Mouse (Mus musculus): ENCODE results near the gene Dhx9.
"Not testable (repeated sequence)": the region's sequence is repeated elsewhere in the genome, so short reads cannot be mapped to it uniquely, and the experiment has no call there.

Dhx9 gene

DNA sequence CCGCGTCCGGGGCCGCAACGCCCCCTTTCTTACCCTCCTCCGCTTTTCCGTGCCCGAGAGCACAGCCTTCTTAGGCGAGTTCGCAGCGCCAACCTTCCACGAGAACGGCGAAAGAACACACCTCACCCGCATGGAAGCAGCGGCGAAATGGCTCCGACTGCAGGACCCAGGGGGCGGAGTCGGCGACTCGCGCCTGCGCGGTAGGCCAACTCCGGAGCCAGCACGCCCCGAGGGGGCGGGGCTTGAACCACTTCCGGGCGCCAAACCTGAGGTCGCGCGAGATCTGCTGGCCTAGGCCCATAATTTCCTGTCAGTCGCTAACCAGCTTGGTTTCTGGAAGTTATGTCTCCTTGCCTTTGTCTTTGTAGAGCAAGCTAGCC lies at the start of gene Dhx9:
TSS of gene Dhx9 (minus strand) at position 161 of the 380 bp plus-strand sequence.
- DNase-seq, result peak; percentile 98

DNA sequence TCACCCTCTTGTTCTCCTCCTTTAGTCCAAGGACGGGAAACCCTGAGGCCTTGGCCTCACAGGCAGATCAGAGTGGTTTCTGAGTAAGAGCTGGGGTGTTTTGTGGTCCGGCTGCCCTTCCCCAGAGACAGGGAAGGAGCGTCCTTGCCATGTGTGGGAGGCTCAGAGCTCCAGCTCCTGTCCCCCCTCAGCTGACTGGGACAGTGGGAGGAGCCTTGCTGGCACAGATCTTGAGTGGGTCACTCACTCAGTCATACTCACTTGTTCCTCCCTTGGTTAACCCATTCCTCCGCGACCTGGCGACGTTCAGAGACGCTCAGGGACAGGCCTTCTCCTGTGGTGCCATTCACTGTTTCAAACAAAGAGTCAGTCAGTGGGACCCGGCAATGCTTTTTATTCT lies 48.2 kb upstream of the Dhx9 start:
- no peak for DNase-seq

DNA sequence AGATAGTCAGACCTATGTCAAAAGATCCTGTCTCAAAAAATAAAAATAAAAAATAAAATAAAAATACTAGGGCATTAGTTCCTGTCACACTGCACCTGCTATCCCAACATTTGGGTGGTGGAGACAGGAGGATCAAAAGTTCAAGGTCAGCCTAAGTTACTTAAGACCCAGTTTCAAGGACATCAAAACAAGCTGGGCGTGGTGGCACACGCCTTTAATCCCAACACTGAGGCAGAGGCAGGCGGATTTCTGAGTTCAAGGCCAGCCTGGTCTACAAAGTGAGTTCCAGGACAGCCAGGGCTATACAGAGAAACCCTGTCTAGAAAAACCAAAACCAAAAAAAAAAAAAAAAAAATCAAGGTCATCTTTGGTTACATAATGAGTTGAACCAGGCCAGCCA lies 45.4 kb upstream of the Dhx9 start:
- not testable (repeated sequence) for DNase-seq

DNA sequence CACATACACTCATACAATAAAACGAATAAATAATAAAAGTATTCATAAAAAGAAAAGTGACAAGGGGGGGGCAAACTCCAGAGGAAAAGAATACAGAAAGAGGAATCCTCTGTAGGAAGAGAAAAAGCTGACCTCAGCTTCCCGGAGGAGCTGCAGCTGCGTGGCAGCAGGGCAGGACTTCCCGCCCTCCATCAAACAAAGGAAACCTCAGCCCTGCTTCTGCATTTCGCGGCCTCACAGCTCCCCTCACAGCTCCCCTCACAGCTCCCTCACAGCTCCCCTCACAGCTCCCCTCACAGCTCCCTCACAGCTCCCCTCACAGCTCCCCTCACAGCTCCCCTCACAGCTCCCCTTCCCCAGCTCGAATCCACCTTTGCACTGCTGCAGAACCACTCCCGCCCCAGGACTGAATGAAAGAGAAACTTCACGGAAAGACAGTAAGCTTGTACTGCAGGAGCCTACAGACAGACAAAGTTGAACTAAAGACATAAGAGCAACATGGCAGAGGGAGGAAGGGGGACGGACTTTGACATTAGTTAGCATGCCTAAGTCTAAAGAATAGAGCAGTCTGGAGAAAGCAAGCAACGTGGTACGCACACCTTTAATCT lies 44.9 kb upstream of the Dhx9 start:
- DNase-seq, result peak; percentile 35

DNA sequence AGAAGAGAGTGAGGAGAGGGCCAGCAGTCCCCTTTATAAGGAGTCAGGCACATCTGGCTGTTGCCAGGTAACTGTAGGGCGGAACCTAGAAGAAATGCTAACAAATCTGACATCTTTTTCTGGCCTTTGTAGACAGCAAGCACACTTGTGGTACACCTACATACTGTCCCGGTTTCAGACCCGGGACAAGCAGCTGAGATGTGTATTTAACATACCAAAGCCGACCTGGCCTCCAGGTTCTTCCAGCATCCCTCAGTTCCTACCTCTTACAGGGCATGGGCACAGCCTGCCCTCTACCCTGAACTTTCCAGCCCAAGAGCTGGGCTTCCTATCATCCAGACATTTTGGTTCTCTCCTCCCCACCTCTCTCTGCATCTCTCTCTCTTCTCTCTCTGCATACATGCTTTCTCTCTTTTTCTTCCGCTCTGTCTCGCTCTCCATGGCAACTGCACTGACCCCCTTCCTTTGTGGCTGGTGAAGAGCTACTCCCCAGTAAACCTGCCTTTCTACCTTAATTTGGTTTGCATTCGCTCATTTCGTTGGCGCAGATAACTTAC lies 44.3 kb upstream of the Dhx9 start:
- no peak for DNase-seq

DNA sequence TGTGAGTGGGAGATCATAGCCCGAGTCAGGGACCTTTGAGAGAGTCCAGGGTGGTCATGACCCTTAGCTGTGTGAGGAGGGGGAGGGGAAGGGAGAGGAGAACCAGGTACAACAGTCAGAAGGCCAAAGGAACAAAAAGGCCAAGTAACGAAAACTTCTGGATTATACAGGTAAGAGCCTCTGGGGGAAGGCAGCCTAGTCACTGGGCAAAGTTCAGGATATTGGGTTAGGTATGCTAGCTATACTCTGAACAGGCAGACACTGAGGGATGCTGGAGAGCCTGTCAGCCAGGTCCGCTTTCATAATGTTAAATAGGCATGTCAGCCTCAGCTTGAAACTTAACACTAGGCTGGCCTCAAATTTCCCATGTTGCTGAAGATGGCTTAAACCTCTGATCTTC lies 34.7 kb upstream of the Dhx9 start:
- no peak for DNase-seq

DNA sequence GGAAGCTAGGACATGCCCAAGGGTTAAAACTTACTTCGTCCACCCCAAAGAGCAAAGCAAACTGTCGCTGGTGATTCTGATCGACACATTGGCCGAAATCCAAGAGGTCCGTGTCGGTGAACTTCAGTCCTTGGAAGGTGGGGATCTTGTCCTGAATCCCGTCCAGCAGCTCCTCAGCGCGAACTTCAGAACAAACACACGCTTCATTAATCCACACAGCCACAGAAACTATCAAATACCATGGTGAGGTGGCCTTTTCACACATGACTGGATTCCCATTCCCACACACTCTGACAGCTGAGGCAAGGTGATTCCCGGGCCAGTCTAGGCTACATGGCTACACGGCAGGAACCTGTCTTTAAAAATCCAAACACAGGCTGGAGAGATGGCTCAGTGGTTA lies 27.9 kb upstream of the Dhx9 start:
- no peak for DNase-seq

DNA sequence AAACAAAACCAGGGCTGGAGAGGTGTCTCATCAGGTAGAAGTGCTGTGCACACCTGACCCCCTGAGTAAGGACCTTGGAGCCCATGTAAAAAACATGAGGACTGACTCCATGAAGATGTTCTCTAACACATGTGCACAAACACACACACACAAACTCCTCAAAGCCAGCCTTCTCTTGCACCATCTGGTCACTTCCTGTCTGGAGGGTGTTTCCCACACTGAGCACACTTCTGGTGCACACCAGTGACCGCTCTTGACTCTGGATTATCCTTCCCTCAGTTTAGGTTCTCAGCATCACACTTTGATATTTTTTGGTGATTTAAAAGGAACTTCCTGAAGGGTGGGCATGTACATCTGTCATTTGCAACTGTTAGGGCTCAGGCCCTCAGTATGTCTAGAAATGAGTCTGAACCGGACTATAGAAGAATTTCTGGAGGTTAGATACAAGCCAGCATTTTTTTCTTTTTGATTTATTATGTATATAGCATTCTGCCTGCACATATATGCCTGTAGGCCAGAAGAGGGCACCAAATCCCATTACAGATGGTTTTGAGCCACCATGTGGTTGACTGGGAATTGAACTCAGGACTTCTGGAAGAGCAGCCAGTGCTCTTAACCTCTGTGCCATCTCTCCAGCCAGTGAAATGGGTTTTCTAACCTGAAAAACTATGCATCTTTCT lies 23.0 kb upstream of the Dhx9 start:
- DNase-seq, result no peak

DNA sequence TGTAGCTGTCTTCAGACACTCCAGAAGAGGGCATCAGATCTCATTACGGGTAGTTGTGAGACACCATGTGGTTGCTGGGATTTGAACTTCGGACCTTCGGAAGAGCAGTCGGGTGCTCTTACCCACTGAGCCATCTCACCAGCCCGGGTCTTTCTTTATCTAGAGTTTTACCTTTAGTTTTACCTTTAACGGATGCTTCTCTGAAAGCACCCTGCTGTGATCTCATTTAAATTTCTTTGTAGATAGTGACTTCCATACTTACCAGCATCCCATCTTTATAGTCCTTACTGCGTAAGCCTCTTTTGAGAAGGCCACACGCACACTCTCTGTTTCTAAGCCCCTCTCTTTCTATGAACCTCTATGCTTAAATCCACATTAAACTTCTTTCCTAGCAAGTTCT lies 22.1 kb upstream of the Dhx9 start:
- DNase-seq, result not testable (repeated sequence)

DNA sequence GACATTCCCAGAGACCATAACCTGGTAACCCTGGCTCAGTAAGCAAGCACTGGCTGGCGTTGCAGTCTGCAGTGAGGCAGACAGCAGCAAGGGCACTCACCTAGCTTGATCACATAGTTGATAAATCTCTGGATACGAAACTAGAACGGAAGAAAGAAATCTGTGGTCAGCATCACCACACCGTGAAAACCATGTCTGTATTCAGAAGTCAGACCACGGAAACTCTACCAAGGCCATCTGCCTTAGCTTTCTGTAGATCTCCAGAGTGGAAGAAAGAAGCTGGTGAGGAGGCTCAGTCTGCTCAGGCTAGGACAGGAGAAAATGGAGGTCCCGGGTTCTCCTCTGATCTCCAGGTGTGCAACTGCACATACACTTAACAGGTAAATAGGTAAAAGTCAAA lies 21.6 kb upstream of the Dhx9 start:
- DNase-seq, result no peak

DNA sequence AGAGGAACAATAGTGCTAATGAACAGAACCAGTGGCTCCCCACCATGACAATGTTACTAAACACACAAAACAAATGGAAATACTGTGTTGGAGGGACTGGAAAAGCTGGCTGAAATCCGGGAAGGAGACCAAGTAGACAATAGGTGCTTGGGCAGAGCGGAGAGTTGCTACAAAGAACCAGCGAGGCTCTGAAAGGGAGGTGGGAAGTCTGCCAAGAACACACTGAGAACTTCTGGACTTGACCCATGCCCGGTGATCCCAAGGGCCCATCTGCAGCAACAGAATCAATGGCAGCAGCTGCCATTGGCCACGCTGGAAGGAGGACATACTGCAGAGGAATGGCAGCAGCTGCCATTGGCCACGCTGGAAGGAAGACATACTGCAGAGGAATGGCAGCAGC lies 18.8 kb upstream of the Dhx9 start:
- no peak for DNase-seq

DNA sequence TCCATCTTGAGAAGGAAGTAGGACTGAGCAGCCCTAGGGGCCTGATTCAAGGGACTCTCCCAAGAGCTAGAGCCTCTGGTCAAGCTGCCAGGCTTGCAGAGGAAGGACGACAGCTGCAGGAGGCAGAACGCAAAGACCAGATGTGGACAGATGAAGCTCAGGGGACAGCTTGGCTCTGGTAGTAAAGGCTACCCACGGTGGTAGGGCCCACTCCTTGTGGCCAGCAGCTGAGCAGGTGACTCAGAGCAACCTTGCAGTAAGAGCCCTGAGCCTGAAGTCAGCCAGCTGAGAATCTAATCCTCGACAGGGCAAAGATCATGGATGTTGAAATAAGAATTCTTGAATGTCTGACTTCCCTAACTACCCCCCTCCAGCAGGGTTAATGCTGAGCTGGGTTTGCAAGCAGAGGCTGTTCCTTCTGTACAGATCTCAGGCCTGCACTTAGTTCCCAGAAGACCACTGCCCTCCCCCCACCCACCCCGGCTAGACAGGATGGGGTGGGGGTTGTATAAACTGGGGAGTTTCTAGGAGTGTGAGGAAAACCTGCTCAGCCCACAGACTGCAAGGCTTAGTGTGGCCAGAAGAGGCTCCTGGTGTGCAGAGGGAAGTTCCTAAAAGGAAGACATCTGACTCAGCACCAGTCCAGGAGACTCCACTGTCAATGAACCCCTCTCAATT lies 14.3 kb upstream of the Dhx9 start:
- DNase-seq, result no peak

DNA sequence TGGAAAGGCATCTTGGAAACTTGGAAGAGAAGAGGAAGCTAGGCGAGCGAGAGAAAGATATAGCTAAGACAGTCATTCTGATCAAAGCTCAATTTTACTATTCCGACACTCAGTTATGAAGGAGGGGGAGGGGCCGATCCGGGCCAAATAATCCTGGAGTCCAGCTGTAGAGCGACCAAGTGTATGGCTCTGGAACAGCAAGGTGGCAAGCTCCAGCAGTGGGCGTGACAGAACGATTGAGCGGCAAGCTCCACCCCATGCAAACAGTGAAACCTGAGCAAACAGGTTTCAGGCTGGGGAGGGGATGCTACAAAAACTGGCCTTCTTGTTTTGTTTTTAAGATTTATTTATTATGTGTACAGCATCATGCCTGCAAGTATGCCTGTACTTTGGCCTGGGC lies 12.6 kb upstream of the Dhx9 start:
- DNase-seq, result no peak

DNA sequence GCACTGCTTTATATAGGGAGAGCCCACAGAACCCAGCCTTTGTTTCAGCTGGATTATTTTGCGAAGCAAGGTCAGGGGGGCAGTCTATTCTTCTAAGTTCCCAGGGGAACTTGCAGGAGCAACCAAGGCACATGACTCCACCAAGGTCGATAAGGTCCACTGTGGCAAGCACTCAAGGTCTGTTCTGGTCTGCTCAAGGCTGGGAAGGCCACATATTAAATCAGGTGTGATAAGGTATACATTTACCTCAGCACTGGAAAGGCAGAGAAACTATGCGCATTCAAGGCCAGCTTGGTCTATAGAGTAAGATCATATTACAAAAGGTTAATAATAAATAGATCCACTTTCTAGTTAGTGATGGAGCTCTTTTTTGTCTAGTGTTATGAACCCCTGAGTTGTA lies 8.6 kb upstream of the Dhx9 start:
- DNase-seq, result no peak

DNA sequence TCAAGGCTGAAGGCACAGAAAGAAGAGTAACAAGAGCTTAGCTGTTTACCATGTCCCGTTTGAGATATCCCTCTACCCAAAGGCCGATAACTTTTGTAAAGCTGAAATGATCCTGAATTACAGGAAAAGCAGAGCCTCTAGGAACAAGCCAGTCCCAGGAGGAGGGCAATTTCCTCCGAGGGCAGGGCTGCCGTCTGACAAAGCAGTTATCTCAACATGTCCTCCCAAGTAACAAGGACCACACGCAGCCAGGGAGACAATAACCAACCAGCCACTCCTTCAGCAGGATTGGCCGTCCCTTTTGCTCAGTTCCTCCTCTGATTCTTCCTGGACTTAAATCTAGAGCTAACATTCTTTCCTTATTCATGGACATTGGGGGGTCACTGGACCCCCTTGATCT lies 6.5 kb upstream of the Dhx9 start:
- peak; percentile 9 for DNase-seq

DNA sequence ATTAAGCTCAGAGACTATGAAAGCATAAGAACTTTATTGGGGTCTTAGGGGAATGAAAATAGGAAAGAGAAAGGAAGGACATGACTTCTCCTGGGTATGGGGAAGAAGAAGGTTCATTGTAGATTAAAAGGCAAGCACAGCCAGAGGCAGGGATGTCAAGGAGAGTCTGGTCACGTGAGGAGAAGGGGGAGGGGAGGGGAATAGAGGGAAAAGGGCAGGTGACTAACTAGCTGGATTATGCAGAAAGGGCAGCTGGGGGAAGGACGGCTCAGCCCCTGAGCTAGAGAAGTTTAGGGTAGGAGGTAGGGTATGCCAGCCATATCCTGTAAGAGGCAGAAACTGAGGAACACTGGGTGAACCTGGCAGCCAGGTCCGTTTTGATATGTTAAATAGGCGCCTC lies 5.9 kb upstream of the Dhx9 start:
- DNase-seq, result no peak

DNA sequence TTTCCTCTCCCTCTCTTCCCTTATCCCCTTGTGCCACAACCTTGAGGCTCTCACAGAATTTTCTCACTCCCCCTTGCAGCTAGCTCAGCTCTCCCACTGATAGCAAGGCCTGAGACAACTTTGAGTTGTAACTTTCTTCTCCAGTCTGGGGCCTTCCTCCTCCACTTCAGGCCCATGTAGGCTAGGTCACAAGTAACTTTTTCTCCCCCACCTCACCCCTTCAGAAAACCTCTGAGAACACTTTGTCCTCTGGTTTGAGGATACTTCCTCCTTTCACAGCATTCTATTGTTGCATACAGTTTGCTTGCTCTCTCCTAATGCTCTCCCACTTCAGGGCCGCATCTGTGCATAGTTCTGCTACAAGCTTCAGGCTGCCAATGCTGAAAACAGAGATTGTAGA lies 4.4 kb upstream of the Dhx9 start:
- DNase-seq, result no peak

DNA sequence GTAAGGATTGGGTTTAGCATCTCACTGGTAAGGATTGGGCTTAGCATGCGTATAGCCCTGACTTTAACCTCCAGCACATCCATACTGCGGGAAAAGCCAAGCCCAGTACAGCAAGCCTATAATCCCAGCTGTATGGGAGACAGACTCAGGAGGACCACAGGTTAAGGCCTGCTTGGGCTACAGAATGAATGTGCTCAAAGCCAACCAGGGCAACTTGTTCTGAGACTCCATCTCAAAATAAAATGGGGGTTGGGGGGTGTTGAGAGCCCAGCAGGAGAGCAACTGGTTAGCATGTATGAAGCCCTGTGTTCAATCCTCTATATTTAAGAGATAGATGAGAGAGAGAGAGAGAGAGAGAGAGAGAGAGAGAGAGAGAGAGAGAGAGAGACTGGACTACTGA lies 3.9 kb upstream of the Dhx9 start:
- no peak for DNase-seq

DNA sequence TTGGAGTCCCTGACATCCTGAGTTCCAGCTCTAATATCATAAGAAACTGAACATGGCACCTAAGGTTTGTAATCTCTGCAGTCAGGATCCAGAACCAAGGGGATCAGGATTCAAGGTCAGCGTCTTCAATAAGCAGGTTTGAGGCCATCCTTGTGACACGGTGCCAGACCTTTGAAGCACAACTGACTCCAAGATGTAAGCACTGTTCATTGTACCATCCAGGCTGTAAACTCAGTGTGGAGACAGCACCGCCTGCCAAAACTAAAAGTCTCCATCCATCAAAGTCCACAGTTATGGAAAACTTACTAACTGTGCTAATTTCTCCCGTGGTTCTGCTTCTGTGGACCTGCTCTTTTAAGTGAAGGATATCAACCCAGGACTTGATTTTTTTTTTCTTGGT lies 2.5 kb upstream of the Dhx9 start:
- DNase-seq, result no peak

DNA sequence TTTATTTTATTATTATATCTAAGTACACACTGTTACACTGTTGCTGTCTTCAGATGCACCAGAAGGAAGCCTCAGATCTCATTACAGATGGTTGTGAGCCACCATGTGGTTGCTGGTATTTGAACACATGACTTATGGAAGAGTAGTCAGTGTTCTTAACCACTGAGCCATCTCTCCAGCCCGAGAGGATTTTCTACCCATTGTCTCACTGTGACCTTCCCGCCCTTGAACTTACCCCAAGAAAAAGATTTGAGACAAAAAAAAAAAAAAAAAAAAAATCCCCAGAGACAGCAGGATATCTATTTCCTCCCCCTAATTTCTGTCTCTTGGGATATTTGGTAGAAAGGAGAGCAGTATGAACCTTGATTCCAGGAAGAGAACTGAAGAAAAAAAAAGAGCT lies 2.1 kb upstream of the Dhx9 start:
- no peak for DNase-seq

DNA sequence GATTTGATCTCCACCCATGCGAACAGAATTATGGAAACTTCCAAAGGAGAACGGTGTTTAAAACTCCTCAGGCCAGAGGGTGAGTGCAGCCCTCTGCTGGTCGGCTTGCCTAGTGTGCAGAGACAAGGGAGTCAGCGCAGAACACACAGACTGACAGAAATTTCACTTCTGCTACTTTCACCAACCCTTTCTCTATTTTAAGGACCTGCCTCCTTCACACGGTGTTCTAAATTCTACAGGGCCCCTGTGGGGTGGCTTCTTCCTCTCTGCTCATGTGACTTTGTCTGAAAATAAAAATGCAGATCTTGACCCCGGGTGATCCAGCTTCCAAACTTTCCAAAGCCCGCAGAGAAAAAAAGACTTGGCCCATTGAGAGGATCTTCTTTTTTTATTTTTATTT lies 1.7 kb upstream of the Dhx9 start:
- DNase-seq, result peak; percentile 51

DNA sequence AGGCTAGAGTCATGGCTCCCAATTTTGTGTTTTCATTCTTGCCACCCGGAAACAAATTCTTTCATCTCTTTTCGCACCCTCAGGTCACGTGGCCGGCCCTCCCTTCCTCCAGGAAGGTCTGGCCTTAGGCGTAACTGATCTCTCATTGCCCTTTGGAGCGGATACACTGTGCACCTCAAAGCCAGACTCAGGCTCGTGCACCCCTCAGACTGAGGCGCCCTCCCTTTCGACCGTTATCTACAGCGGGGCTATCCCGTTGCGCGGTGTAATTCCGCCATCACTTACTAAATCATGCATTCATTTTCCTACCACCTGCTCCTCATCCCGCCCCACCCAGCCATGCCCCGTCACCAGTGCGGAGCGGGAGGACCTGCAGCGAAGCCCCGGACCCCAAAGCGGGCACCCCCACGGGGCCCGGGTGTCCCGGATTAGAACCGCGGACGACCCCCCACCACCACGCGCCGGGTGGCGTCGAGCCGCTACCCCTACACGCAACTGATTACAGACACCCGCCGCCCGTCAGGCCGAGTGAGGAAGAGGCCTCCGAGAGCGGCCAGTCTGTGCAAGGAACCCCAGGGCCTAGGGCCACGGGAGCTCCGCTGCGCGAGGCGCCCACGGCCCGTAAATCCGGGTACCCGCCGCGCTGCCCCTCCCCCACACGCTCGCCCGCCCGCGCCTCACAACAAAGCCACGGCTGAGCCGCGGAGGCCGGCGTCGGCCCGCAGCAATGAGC lies 527 bp downstream of the Dhx9 start:
- DNase-seq, result peak; percentile 66

DNA sequence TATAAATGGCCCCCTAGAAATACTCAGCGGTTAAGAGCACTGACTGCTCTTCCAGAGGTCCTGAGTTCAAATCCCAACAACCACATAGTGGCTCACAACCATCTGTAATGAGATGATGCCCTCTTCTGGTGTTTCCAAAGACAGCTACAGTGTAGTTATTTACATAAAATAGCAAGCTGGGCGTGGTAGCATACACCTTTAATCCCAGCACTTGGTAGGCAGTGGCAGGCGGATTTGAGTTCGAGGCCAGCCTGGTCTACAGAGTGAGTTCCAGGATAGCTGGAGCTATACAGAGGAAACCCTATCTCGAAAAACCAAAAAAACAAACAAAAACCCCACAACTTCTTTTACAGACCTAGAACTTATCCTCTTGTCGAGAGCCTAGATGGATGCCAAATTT lies 1.3 kb downstream of the Dhx9 start:
- DNase-seq, result not testable (repeated sequence)

All from liver (tissue).